Mouse (Mus musculus) left cerebral cortex, adult 18-20 months (tissue): Measurements from ENCODE around the gene Cuedc2. TPM values are rescaled to one million over a fixed set of nuclear protein-coding genes. Genes with fewer than 3 reads are reported as not detected.

ENCODE experiments used
- DNase-seq, 2 experiments: peaks; one replicate each; pipeline ENCODE4 v3.0.0; 2021 to 2022; ENCODE audit warnings: low spot score in 2 of 2, mixed read lengths in 1 of 2
- microRNA-seq, 2 experiments: library from miRNA; unstranded; fragments of <30 nt; microRNA quantifications; one replicate each; pipeline ENCODE4 v1.2.0; 2021
- total RNA-seq, 2 experiments: library from RNA; stranded (reverse); gene quantifications; 2 replicates each; pipeline ENCODE4 v1.2.3; 2021

Cuedc2 gene
- total RNA-seq, 2 experiments from 2014 or later = 199 to 202 TPM

DNA sequence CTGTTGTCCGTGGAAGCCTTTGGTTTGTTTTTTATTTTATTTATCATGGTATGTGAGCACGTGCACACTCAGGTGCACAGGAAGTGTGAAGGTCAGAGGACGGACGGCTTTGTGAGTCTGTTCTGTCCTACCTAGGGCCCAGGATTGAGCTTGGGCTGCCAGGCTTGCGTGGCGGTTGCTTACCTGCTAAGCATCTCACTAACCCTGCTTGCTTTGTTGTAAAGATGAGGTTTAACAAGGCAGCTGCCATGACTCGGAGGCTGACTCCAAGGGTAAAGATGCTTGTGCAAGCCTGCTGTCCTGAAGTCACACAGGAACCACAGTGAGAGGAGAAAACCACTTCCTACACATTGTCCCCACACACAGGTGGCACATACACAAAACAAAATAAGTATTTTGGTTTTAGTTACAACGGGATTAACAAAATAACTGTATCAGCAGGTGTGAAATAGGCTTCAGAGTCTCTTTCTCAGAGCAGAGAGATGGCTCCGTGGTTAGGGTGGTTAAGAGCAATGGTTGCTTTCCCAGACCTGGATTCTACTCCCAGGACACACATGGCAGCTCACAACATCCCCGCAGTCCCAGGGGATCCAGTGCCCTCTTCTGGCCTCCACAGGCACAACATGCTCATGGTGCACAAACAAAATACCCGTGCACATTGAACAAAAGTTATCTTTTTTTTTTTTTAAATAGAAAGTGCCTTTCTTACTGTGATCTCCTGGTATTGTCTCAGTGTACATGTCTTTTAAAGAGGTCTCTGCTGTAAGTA lies 56.2 kb downstream of the Cuedc2 start:
- DNase-seq = no peak

Small RNA genes lying within 50 kb of the gene (microRNA-seq; reads per million reads assigned to microRNA genes)
- 2.2 to 5.1 reads per million in 2 experiments for gene Mir146b

Other genes with a start within 250 kb of the Cuedc2 start
- gene Elovl3, start 206.8 kb downstream of the Cuedc2 start, total RNA-seq = not detected
- not detected for gene Pitx3, start 190.4 kb downstream of the Cuedc2 start, total RNA-seq
- gene Gbf1, start 186.2 kb downstream of the Cuedc2 start, total RNA-seq = 10 to 100 TPM; 84.6 to 86.4 TPM
- gene Nfkb2, start 34.4 kb downstream of the Cuedc2 start, total RNA-seq = 1 to 10 TPM; 1.9 to 2.1 TPM
- gene Psd, start 11.5 kb downstream of the Cuedc2 start, total RNA-seq = 100 to 1,000 TPM; 612 to 681 TPM
- gene Fbxl15, start 10.5 kb downstream of the Cuedc2 start, total RNA-seq = 10 to 100 TPM; 30.0 to 31.1 TPM
- 10 to 100 TPM; 22.7 to 26.4 TPM for gene Mfsd13a, start 2.4 kb upstream of the Cuedc2 start, total RNA-seq
- under 1 TPM; 0.79 to 0.98 TPM for gene 2310034G01Rik, start 11.6 kb upstream of the Cuedc2 start, total RNA-seq
- 100 to 1,000 TPM; 196 to 198 TPM for gene Actr1a, start 57.0 kb upstream of the Cuedc2 start, total RNA-seq
- gene Sufu, start 58.2 kb upstream of the Cuedc2 start, total RNA-seq = 10 to 100 TPM; 18.4 to 18.6 TPM
- gene Trim8, start 163.0 kb upstream of the Cuedc2 start, total RNA-seq = 100 to 1,000 TPM; 119 to 120 TPM
- gene Arl3, start 234.5 kb upstream of the Cuedc2 start, total RNA-seq = 100 to 1,000 TPM; 122 to 128 TPM
- gene Sfxn2, start 234.7 kb upstream of the Cuedc2 start, total RNA-seq = 1 to 10 TPM; 3.5 to 5.6 TPM